Mouse (Mus musculus) layer of hippocampus, adult 11-12 months (tissue): ENCODE measurements at regions not wholly inside any gene's neighbourhood (a gene's known extent, or its start where the extent isn't known, plus 50 kb on each side); places are given as distances from the start of the nearest gene placed in this dataset.

Experiments used
- DNase-seq: peaks from one replicate; pipeline ENCODE4 v3.0.0; 2022; ENCODE audit warnings: low spot score

DNA sequence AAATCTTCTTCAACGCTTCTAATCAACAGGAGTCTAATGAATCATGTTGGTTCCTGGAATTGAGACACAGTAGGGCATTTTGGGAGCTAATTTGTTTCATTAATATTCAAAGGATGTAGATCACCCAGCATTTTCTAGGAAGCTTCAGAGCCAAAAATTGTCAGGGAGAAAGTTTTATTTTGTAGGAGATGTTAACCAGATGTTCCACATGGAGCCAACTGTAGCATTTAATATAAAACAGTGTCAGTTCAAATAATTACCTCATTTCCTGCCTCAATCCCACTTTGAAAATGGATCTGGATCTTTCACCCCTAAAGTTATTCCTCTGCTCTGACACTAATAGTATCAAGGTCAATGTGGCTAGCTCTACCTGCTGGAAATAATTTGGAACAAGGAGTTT, 389.6 kb upstream of the Lmcd1 start:
- DNase-seq: no peak

DNA sequence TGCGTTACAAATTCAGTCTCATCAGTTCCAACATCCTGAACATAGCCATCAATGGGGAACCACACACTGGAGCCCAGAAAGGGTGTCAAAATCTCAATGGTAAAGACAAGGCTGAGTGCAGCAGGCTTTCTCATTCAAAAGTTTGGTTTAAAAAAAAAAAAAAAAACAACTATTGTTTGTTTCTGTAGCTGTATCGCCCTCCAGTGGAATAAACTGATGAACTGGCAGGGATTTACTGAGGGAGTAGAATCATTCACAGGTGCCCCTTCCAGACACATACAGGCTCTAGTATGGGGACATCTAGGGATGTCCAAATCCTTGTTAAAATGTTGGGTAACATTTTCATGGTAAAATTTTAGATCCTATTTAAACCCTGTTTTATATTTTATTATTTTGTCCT, 361.6 kb upstream of the Lmcd1 start:
- DNase-seq: peak; percentile 27

DNA sequence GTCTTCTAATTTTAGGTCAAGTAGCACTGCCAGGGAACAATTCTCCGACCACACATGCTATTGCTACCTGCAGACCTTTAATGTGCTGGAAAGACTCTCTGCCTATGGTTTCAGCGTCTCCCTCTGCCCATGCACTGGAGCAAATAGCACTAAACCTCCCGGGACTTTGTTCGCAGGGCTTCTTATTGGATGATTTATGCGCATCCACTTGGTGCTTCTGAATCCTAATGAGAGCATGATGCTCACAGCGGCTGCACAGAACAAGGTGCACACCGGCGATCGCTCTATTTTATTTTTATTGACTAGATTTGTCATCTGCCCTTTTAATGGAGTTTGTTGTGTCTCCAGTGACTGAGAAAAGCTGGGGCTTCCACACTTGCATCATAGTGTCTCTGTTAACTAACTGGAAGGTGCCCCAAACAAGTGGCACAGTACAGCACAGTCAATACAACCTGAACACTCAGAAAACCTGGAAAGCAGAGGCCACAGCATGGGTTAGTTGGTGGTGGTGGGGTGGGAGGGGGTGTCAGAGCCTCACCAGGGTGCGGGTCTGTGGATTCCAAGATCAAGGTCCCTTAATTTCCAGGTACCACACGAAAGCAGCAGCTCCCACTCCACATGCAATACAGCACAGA, 359.7 kb upstream of the Lmcd1 start:
- no peak for DNase-seq

DNA sequence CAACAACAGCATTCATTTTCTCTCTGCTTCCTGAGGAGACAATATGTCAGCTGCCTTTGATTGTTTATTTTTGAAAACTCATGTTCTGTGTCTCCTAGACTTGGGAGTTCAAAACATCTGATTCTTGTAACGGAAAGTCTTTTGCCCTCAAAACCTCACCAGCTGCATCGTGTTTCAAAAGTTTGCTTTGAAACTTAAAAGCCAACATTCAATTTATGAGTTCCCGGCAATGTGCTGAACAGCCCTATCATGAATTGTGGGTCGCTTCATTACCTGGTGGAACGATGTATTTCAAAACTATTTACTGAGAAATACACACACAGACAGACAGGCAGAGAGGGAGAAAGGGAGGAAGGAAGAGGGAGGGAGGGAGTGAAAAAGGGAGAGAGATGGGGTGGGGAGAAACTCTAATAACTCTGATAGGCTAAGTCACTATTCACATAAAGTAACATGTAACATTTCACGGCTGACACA, 356.3 kb upstream of the Lmcd1 start:
- DNase-seq: no peak

DNA sequence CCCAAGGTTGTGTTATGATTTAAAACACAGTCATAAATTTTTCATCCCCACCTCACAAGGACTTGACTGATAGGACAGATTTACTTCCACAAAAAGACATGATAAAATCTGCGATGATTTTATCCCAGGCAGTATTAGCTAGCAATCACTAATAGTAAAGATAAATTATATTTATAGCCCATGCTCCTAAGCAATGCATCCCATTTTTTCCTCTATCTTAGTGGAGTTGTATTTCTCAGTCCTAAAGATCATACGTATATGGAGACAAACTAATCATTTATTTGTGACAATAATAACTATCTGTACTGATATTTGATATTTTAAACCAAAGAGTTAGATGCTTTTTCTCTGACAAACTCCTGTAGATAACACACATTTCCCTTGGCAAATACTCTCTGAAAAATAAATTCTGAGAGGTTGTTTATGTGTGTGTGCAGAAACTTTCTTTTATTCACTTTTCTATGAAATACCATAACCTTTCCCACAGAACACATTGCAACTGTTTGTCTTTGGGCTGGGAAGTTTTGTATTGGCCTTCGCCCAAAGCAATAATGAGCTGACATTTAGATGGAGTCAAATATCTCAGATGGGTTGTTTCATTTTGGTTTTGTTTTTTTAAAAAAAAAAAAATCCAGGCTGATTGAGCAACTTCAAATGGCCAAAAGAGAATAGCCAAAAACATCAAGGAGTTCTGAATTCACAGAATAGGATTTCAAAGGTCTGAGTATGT, 355.5 kb upstream of the Lmcd1 start:
- DNase-seq: no peak

DNA sequence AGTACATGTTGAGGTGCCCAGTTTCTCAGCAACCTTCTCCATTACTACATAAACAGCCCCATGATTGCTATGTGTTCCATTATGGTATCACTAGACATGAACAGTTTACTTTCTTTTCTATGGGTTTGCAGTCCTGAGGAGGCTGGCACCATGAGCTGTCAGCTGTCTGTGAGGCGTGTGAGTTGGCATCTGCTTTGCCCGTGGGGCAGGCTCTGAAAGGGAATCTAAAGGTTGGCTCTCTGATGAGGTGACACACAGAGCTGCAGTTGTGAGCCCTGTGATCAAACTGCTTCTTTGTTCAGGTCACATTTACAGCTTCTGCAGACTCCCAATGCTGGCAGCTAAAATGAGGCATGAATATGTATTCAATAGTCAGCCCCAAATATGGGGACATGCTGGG, 341.0 kb upstream of the Lmcd1 start:
- no peak for DNase-seq

DNA sequence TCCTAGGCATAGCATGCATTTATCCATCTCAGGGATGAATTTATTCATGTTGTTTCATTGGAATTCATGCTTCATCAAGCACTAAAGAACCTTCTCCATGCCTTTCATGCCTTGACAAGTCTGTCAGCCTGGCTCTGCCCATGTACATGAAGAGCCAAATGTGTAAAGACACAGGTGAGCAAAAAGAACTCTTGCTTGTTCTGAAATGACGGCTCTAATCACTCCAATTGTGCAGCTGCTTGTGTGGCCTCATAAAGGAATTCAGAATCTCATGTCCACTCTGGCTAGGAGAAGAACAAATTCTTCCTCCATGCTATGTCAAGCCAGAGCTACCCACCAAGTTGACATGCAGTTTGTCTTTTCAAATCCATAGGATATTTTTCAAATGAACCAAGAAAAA, 319.2 kb upstream of the Lmcd1 start:
- no peak for DNase-seq

DNA sequence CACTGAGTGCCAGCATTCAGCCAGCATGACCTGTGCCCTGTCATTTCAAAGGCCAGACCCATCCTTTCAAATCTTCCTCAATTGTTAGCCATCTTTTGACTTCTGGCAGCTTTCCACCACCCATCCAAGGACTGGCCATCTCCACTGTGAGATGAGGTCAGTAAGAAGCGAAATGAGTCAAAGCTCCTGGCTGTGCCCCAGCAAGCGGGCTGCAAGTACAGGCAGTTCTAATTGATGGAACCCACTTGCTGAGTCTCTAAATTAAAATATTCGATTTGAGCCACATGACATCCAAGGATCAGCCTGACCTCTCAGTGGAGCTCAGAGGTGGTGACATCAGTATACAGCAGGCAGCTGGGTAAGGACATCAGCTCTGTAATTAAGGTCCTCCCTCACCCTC, 307.8 kb upstream of the Lmcd1 start:
- DNase-seq: no peak

DNA sequence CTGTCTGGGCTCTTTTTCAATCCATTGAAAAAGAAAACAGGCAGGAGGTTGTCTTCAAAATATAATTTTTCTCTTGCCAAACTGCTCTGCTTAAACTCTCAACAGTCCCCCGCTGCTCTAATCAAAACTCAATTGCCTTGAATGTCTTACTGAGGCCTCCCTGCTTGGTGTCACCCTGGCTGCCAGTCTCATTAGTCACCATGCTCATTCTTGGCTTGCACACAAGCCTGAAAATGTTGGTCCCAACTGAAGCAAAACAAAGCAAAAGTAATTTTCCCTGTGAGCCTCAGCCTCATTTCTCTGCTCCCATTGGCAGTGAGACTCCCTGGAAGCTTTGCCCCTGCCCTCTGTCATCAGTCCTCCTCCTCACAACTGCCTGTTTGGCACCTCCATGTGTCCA, 288.1 kb upstream of the Lmcd1 start:
- DNase-seq: peak; percentile 30

DNA sequence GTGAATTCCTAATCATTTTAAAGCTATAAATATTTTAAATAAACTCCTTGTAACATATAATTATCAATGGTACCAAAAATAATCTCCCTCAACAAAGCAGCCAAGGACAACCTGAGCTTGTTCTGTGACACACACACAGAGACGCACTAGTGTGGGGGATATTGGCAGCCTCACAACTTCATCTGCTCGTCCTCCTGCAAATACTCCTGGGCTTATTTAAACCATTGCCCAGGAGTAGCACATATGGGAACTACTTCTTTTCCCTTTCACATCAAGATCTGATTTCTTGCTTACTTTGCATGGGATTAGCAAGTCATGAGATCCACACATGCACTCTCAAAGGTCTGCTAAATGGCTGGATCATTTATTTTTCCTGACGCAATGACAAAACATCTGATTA, 277.7 kb upstream of the Lmcd1 start:
- DNase-seq: peak; percentile 10

DNA sequence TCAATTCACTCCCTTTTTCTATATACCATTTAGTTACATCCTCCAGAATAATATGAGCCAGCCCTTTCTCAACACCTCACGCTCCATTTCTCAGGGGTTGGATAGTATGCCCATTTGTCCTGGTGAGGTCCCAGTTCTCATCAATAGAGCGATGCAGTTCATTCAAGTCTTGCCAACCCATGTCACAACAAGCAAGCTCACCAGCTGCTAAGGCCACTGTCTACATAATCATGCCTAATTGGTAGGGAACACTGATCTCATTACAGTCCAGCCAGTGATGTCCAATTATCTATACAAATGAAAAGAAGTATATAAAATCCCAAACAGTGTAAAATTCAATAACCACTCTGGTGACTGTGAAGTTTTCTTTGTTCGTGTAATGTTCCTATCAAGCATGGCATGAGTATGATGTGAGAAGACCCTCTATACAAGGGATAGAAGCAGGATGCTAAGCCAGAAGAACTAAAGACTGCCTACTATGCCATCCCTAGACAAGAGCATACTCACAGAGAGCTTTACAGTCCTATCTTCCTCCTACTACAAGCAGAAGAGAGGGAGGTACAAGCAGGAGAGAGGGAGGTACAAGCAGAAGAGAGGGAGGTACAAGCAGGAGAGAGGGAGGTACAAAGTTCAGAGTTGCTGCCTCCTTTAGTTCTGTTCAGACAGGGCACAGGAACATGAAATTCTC, 269.6 kb upstream of the Lmcd1 start:
- no peak for DNase-seq

DNA sequence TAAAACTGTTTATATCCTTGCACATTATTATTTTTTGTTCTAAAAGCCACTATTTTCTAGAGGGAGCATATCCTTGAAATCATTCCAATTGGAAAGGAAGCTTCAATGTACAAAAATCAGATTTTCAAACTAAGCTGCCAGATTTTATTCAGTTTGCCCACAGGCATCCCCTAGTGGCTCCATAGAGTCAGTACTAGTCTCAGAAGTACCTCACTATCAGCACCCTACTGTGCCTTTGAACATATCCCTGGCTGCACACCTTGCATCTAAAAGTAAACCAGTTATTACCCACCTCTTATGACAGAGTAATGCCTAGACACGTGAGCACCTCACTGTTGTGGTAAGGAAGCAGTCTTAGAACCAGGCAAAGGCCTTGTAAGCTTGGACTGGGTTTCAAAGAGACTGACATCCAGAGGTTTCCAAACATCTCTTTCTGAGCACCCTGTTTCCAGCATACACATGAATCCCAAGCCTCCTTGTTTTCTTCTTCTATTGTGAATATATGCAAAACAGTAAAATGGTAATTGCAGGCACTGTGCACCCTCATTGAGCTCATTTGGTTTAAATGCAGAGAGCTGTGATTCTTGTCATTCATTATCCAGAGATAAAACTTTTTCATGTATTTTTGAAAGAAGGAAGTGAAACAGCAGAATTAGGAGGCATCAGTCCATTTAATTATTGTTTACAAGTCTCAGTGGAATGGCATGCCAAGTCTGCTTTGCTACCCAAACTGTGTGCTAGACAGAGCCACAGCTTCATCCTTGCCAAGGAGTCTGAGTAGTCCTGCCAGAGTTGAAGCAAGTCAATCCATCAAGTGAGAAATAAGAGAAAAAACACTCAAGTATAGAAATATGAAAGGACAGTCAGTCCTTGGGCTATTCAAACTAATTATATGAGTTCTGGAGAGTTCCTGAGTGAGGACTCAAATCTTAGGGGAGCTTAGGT, 247.0 kb upstream of the Lmcd1 start:
- peak; percentile 9 for DNase-seq

DNA sequence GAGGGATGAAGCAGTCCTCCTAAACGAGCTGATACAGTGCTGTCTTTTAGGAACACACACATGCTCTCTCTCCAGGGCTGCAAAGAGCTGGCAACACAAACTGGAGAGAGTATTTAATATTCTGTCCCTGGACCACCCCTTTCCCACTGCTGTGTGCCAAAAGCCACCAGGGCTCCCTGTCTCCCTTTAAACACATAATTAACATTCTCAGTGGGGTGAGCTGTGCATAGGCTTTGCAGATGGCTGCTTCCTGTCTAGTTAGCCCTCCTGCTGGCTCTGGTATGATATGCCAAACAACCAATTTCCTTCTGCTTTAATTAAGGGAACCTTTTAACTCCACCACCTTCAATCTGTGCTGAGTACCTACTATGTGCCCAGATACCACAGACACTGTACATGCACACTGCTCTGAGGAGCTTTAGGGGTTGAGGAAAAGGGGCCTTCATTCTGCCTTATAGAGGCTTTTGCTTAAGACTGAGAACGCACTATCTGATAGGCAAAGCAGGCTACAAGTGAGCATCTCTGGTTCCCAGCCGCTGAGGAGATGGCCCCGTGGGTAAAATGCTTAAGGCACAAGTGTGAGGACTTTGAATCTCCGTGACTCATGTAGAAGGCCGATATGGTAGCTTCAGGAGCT, 222.9 kb upstream of the Lmcd1 start:
- peak; percentile 25 for DNase-seq

DNA sequence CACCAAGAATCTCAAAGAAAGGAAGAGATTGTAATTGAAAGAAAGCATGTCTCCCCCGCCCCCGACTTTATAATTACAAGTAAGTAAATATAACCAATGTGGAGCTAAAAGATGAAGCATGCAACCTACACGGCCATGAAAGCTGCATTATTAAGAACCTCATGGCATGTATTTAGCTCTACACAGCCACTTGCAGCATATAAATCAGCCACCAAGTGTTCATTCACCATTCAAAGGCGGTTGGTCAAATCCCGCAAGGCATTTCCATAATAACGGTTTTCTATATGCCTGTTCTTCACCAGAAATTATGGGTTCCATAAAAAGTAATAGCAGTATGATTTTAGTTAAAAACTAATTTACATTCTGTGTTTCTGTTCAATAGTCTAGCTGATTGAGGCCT, 221.4 kb upstream of the Lmcd1 start:
- no peak for DNase-seq

DNA sequence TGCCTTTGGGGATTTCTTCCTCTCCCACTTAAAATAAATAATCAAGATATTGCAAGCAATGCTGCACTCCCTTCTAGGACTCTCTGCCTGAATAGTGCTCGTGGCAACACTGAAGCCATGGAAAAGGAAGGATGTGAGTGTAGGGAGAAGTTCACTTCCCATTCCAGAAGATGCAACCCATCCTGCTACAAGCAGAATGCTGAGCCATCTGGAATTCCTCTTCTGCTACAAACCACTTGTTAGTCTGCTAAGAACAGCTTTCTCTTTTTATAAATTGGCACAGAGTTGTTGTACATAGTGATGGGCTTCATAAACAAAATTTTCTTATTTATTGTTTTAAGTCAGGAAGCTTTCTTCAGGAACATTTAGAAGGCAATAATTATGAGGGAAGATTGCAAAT, 215.7 kb upstream of the Lmcd1 start:
- peak; percentile 44 for DNase-seq

DNA sequence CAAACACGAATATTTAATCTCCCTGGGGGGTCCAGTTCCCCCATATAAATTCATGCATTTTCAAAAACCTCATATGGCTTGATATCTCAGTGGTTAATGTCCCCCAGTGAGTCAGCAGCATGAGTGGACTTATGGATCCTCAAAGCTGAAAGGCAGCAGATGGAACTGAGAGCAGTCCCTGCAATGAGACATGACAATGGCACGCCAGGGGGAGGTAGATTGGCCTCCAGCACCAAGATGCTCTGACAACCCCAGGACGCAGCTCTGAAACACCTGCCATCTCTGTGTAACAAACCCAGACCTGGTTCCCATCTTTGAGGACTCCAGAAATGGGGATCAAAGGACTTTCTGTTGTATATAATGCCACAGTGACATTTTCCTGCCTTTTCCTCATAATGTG, 210.6 kb upstream of the Lmcd1 start:
- no peak for DNase-seq

DNA sequence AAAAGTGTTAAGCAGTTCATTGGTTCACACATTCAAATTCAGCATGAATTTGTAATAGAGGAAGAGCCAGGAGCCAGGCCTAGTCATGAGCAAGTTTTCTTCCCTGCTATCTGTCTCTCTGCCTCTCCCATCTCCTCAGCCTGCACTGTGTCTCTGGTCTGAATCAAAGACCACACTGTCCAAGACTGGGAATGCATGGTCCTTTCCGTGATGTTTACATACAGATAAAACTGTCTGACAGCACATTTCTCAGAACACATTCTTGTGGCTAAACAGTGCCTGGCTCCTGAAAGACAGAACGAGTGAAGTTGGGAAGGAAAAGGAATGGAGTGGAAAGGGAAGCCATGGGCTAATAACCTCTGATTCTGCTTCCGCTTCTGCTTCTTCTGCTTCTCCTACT, 183.0 kb upstream of the Lmcd1 start:
- no peak for DNase-seq

DNA sequence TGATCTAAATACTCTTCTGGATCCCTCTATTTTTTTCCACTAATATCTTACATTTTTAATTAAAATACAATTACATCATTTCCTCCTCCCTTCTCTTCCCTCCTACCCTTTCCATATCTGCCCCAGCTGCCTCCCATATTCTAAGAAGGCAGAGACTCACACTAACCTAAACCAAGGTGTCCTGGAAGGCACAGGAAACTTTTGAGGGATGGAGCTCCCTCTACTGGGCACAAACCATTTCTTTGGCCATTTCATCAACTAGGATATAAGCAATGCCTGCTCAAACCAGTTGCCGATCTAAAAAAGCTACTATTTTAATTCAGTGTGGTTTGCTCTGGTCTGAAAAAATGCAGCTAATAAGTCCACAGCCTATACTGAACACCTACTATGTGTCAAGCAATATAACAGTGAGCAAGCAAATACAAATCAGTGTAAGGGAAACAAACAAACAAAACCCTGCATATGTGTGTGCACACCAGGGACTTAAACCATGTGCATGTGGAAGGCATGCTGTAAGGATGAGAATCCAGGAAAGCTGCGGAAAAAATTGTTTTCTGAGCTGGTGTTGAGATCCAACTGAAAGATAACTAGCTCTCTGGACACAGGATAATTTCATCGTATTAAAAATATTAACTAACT, 182.3 kb upstream of the Lmcd1 start:
- DNase-seq: peak; percentile 73

DNA sequence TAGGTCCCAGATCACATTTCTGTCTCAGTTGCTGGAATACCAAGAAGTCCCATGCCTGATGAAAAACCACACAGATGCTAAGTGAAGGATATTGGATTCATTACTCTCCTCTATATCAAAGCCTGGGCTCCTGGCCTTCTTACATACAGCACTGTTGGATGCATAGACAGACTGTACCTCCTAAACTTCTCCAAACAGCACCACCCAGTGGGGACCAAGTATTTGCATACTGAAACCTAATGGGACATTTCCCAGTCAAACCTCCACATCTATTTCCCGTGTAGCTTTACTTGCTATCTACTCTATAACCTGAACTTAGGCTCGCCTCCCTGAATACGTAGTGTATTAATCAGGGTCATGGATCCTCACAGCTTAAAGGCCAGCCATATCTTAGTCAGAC, 180.3 kb upstream of the Lmcd1 start:
- DNase-seq: no peak

DNA sequence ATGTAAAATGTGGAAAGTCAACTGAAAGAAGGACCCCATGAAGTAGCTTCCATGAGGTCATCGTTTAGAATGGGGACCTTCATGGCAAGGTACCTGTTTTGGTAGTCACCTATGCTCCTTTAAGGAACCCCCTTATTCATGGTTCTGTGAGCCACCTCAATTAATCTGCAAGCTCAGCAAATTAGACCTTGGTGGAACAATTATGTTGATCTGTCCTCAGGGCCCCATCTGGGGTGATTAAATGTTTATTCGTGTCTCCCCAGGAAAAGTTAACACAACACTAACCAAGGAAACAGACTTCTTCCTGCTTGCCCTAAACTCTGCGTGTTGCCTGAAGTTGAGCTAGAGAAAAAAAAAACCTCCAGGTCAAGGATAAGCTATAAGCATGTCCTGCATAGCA, 175.9 kb upstream of the Lmcd1 start:
- no peak for DNase-seq

DNA sequence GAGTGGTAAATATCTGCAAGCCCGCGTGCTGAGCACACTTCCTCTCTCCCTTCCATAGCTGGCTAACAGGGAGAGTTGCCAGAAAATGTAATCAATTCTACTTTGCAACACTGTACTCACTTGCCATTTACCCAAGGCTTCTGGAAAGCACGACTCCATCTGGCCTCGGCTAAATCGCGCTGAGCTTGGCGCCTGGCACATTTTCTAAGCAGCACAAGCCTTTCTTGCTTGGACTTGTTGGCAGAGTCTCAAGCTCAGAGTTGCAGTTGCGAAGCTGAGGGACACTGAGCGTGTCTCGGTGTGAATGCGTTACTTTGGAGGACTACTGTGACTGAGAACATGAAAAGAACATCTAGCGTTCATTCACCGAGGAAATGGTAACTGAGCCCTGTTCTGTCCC, 164.9 kb upstream of the Lmcd1 start:
- peak; percentile 65 for DNase-seq
